Mouse (Mus musculus): ENCODE measurements around the gene Sys1.

GRCm38 (mm10) chr2:164496331-164496730 is 39.6 kb downstream of the Sys1 start:
- TF ChIP-seq POLR2A (IDR thresholded peaks at IDR 0.05; ENCODE audit: control insufficient read depth, low read depth, low read length) (no peak), CTCF (IDR thresholded peaks at IDR 0.05; ENCODE audit: control insufficient read depth, insufficient read depth, insufficient replicate concordance, low read depth, low read length) (no peak)

Data from testis, adult 2 months (tissue).